Mouse (Mus musculus) kidney, adult 18-20 months (tissue): ENCODE results near the gene Smgc.
"Not testable (repeated sequence)": the region's sequence is repeated elsewhere in the genome, so short reads cannot be mapped to it uniquely, and the experiment has no call there.

Experiments
- DNase-seq: peaks from one replicate; pipeline ENCODE4 v3.0.0; 2021

Gene Smgc

DNA sequence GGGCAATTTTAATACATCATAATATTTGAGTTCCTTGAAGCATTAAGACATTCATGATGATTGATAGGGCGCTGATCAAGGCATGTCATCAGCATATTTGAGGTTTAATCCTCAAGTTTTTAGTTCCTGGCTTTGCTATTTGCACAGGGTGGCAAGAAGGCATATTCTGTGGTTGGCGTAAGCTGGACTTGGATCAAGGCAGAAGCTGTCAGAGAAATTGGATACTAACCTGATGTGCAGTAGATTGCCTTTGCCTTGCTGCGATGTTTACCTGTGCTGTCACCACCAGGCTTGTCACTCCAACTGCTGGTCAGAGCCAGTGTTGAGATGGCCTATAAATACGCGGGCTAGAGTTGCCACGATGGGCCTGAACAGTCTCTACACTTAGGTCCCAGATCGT lies at the start of gene Smgc:
Gene Smgc (plus strand): TSS at position 301 of the 400 bp plus-strand sequence.
- no peak for DNase-seq

DNA sequence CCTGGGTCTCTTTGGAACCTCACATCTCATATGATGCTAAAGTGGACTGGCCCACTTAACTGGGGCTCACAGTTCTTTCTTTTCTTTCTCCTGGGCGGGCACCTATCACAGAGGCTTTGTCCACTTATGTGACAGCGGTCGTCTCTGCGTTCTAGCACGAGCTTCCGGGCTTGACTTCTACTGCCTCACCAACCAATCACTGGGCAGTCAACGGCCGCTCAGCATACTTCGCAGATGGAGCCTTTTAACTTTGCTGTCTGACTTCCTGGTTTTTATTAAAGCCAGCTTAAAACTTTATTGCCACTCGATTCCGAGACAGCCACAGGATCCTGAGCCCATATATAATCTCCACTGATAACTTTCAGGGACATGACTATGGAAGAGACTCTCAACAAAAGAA lies 49.7 kb upstream of the Smgc start:
- no peak for DNase-seq

DNA sequence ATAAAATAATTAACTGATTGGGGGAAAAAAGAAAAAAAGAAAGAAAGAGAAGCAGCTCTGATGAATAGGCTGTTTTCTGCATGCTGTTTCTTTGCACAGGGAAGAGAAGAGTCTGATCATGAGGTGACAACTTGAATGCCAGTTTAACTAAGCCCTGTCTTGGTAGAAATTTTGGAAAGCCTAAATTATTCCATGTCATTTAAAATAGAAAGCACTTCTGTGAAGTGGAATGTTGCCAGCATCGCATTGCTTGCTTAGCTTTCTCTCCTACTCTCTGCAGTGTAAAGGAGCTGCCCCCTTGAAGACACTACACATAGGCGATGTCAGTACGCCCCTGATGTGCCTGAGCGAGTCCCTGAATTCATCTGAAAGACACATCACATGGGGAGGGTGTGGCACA lies 31.6 kb upstream of the Smgc start:
- no peak for DNase-seq

DNA sequence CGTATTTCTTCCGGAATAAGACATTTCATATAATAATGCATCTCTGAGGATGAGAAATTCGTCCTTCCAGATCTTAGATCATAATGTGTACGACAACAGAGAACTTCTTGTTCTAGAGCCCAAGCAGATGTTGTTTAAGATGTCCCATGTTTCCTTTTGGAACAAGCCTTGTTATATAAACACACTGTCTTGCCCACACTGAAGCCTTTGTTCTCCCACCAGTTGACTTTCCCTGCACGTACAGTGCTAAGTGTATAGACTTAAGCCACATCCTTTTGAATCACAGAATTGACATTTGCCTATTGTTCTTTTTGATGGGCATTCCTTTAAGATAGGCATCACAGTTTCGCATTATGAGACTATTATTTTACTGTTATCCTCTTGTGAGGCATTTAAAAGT lies 2.7 kb upstream of the Smgc start:
- DNase-seq: no peak

DNA sequence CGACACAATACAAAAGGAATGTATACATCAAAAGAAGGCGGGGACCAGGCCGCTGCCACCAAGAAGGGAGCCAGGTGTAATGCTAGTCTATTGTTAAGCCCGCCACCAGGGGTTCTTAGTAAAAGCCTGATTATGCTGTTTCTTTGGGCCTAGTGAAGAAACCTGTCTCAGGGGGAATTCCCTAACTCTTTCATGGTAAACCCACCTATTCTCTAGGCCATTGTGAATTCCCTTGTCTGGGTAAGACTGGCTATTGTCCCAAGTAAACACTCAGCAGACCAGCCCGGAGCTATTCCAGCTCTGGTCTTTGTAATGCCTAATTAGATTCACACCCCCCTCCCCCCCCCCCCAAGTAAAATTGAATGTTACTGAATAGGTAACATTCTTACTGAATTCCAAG lies 26.1 kb downstream of the Smgc start:
- not testable (repeated sequence) for DNase-seq

DNA sequence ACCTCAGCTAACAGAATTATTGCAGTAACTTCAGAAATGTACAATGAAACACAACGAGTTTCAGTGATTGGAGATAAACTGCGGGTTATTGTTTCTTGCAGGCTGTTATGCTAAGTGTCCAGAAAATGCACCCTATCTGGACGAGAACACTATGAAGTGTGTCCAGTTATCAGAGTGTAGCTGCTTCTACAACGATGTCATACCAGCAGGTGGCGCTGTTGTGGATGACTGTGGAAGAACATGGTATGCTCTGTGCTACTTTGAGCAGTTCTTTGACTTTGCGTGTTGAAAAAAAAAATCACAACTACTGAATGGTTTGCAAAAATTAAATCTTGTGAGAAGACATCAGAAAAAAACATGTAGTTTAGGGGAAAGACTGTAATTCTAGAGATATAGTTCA lies 62.2 kb downstream of the Smgc start:
- peak; percentile 11 for DNase-seq

DNA sequence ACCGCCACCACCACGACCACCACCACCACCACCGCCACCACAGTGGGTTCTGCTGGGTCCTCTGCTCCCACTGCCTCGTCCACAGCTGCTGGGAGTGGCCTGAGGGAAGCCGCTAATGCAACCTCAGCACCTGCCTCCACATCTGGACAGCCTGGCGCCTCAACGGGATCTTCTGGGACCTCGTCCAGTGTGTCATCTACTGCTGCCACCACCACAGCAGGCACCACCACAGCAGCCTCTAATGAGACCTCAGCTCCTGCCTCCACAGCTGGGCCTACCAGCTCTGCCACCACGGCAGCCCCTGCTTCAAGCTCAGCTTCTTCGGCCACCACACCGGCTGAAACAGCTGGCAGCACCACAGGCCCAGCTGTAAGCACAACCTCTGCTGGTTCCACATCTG lies 69.0 kb downstream of the Smgc start:
- peak; percentile 24 for DNase-seq
